Mouse (Mus musculus): Measurements from ENCODE around the gene Mmp21. TPM values are rescaled to one million over a fixed set of nuclear protein-coding genes. Genes with fewer than 3 reads are reported as not detected.

Mmp21 gene
- total and polyA plus RNA-seq, 3 experiments: not detected

GRCm38 (mm10) chr7:133636738-133637352 is 43.0 kb downstream of the Mmp21 start:
- Histone ChIP-seq H3K9ac (ENCODE audit: low read depth, low read length) (peak overlapping the region; percentile 68), H3K4me3 (peak overlapping the region; percentile 86), H3K36me3 (ENCODE audit: control insufficient read depth, insufficient read depth, low read length) (no peaks in the 10 kb centered on the region), H3K79me2 (replicated peaks; ENCODE audit: control insufficient read depth, insufficient read depth, low read length) (no peaks in the 10 kb centered on the region), H3K27ac (peak overlapping the region; percentile 83), H3K27me3 (ENCODE audit: control insufficient read depth, insufficient read depth, low read length) (no peaks in the 10 kb centered on the region), H3K4me1 (ENCODE audit: control insufficient read depth, insufficient read depth, low read length) (peaks cover 2% of the 10 kb centered on the region; the same call in 1 of the 2 replicates)
- intact Hi-C loops (cut with DNase I): loop anchor here (5.0 to 10.0 kb wide), 3 partner anchors 70 to 605 kb away; partner anchors contain the start of genes Bccip, Ctbp2 and Fgfr2
- 2% methylated on average over 21 of the region's 21 CpGs for WGBS
- TF ChIP-seq POLR2A (IDR thresholded peaks at IDR 0.05; ENCODE audit: insufficient read depth, low read depth, low read length) (no peak), EP300 (IDR thresholded peaks at IDR 0.05; ENCODE audit: insufficient read depth, low read depth, low read length) (no peak), CTCF (IDR thresholded peaks at IDR 0.05) (peak; percentile 87)
- DNase-seq: peak; percentile 86 to 90

- H3K27me3 ChIP-seq (ENCODE audit: control insufficient read depth, insufficient read depth, low read length): no peaks in the 10 kb centered on the region
- no peak overlapping the region for H3K4me3 ChIP-seq
- 53% methylated on average over 10 of the region's 12 CpGs for WGBS
- H3K27ac ChIP-seq: no peak overlapping the region
- H3K9ac ChIP-seq (ENCODE audit: low read depth, low read length): no peak overlapping the region
- DNase-seq: no peak
- TF ChIP-seq EP300 (IDR thresholded peaks at IDR 0.05; ENCODE audit: insufficient read depth, low read depth, low read length) (no peak), POLR2A (IDR thresholded peaks at IDR 0.05; ENCODE audit: insufficient read depth, low read depth, low read length) (no peak)
- intact Hi-C loops (cut with DNase I): loop anchor here (5.0 to 10.0 kb wide), 3 partner anchors 72 to 603 kb away; partner anchors contain the start of genes Bccip, Ctbp2 and Fgfr2
- peaks cover 2% of the 10 kb centered on the region; the same call in 1 of the 2 replicates for H3K4me1 ChIP-seq (ENCODE audit: control insufficient read depth, insufficient read depth, low read length)
- H3K79me2 ChIP-seq (replicated peaks; ENCODE audit: control insufficient read depth, insufficient read depth, low read length): no peaks in the 10 kb centered on the region
- no peaks in the 10 kb centered on the region for H3K36me3 ChIP-seq (ENCODE audit: control insufficient read depth, insufficient read depth, low read length)
Measured at GRCm38 (mm10) chr7:133634932-133635650, 44.8 kb downstream of the Mmp21 start.

DNA sequence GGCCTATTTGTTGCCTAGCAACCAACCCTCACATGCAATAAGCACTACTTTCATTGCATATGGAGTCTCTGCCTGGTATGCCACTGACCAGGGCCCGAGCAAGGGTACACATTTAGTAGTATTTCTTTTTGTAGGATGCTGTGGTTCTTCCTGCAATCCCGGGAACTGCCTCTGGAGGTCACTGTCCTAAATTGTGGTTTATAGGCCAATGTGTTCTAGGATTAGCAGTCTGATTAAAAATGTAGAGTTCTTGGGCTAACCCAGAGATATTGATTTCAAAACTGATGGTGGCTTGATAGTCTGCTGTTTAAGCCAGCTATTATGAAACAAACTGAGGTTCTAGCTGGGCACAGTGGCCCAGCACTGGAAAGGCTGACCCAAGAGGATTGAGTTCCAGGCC is 47.4 kb downstream of the Mmp21 start:
- Histone ChIP-seq H3K4me1 (ENCODE audit: control insufficient read depth, insufficient read depth, low read length) (no peaks in the 10 kb centered on the region), H3K27me3 (ENCODE audit: control insufficient read depth, insufficient read depth, low read length) (no peaks in the 10 kb centered on the region), H3K79me2 (replicated peaks; ENCODE audit: control insufficient read depth, insufficient read depth, low read length) (no peaks in the 10 kb centered on the region), H3K36me3 (ENCODE audit: control insufficient read depth, insufficient read depth, low read length) (no peaks in the 10 kb centered on the region), H3K27ac (no peak overlapping the region), H3K4me3 (no peak overlapping the region), H3K9ac (ENCODE audit: low read depth, low read length) (no peak overlapping the region)
- intact Hi-C loops (cut with DNase I): loop anchor here (10.0 kb wide), 1 partner anchor 508 kb away; the partner anchor contains the start of genes Ctbp2 and Fgfr2
- TF ChIP-seq POLR2A (IDR thresholded peaks at IDR 0.05; ENCODE audit: insufficient read depth, low read depth, low read length) (no peak), EP300 (IDR thresholded peaks at IDR 0.05; ENCODE audit: insufficient read depth, low read depth, low read length) (no peak), CTCF (IDR thresholded peaks at IDR 0.05) (peak; percentile 82)
- DNase-seq: peak; percentile 20 to 67
- WGBS: 16% methylated on average over 2 of the region's 2 CpGs

- 59% methylated on average over 5 of the region's 5 CpGs for WGBS
- Histone ChIP-seq H3K27ac (no peak overlapping the region), H3K36me3 (ENCODE audit: control insufficient read depth, insufficient read depth, low read length) (no peaks in the 10 kb centered on the region), H3K4me3 (no peak overlapping the region), H3K27me3 (ENCODE audit: control insufficient read depth, insufficient read depth, low read length) (no peaks in the 10 kb centered on the region), H3K9ac (ENCODE audit: low read depth, low read length) (no peak overlapping the region), H3K79me2 (replicated peaks; ENCODE audit: control insufficient read depth, insufficient read depth, low read length) (no peaks in the 10 kb centered on the region), H3K4me1 (ENCODE audit: control insufficient read depth, insufficient read depth, low read length) (no peaks in the 10 kb centered on the region)
- intact Hi-C loops (cut with DNase I): loop anchor here (10.0 kb wide), 1 partner anchor 506 kb away; the partner anchor contains the start of genes Ctbp2 and Fgfr2
- no peak for DNase-seq
- TF ChIP-seq CTCF (IDR thresholded peaks at IDR 0.05) (no peak), EP300 (IDR thresholded peaks at IDR 0.05; ENCODE audit: insufficient read depth, low read depth, low read length) (no peak), POLR2A (IDR thresholded peaks at IDR 0.05; ENCODE audit: insufficient read depth, low read depth, low read length) (no peak)
Measured at GRCm38 (mm10) chr7:133630821-133631220, 49.0 kb downstream of the Mmp21 start.

DNA sequence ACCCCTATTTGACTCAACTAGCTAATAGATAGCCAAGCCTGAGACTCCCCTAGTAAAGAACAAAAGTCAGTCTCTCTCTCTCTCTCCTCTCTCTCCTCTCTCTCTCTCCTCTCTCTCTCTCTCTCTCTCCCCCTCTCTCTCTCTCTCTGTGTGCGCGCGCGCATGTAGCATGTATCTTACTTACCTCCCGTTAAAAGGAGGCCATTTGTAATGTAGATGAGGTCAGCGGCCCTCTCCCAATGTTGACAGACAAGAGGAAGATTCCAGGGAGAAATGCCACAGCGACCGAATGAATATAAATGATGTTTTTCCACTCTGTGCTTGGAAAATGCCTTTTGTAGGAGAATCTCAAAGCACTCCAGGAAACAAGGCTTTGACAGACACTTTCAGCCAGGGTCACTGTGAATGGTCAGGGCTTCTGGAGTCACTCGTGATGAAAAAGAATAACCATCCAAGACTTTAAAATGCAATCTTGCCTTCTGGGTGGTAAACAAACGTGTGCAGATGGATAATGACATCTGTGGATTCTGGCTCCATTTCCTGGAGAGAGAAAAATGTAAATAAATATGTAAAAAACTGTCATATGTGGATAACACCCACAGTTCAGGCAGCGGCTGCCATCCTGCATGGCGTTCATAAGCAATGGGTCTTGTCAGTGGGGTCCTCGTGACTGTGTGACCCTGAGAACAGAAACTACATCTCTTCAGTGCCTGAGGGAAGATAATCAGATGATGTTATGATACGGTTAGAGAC is 52.5 kb downstream of the Mmp21 start:
- no peaks in the 10 kb centered on the region for H3K79me2 ChIP-seq (replicated peaks; ENCODE audit: control insufficient read depth, insufficient read depth, low read length)
- no peak overlapping the region for H3K27ac ChIP-seq
- no peak overlapping the region for H3K9ac ChIP-seq (ENCODE audit: low read depth, low read length)
- H3K36me3 ChIP-seq (ENCODE audit: control insufficient read depth, insufficient read depth, low read length): no peaks in the 10 kb centered on the region
- no peaks in the 10 kb centered on the region for H3K4me1 ChIP-seq (ENCODE audit: control insufficient read depth, insufficient read depth, low read length)
- WGBS: 61% methylated on average over 14 of the region's 14 CpGs
- H3K27me3 ChIP-seq (ENCODE audit: control insufficient read depth, insufficient read depth, low read length): no peaks in the 10 kb centered on the region
- no peak overlapping the region for H3K4me3 ChIP-seq
- intact Hi-C loops (cut with DNase I): no loop called here
- DNase-seq: no peak
- TF ChIP-seq POLR2A (IDR thresholded peaks at IDR 0.05; ENCODE audit: insufficient read depth, low read depth, low read length) (no peak), CTCF (IDR thresholded peaks at IDR 0.05) (no peak), EP300 (IDR thresholded peaks at IDR 0.05; ENCODE audit: insufficient read depth, low read depth, low read length) (no peak)

Other genes with a start within 250 kb of the Mmp21 start
- not detected for gene Tex36, start 77.9 kb downstream of the Mmp21 start, total RNA-seq (2021)
- gene Tex36, start 77.9 kb downstream of the Mmp21 start, polyA plus RNA-seq (2012; rRNA removed): not detected in 2 replicates
- gene Edrf1, start 42.5 kb downstream of the Mmp21 start, total RNA-seq (2021): 10 to 100 TPM; 10.9 to 11.9 TPM
- 5.4 and 9.7 TPM in 2 replicates for gene Edrf1, start 42.5 kb downstream of the Mmp21 start, polyA plus RNA-seq (2012; rRNA removed)
- gene Bccip, start 29.3 kb upstream of the Mmp21 start, total RNA-seq (2021): 10 to 100 TPM; 53.5 to 55.7 TPM
- 29.4 and 49.1 TPM in 2 replicates for gene Bccip, start 29.3 kb upstream of the Mmp21 start, polyA plus RNA-seq (2012; rRNA removed)
- gene Uros, start 30.0 kb upstream of the Mmp21 start, total RNA-seq (2021): 10 to 100 TPM; 20.1 to 22.9 TPM
- 22.3 and 36.4 TPM in 2 replicates for gene Uros, start 30.0 kb upstream of the Mmp21 start, polyA plus RNA-seq (2012; rRNA removed)
- not detected for gene Fank1, start 96.8 kb upstream of the Mmp21 start, total RNA-seq (2021)
- gene Fank1, start 96.8 kb upstream of the Mmp21 start, polyA plus RNA-seq (2012; rRNA removed): 0.10 and 0.32 TPM in 2 replicates
- gene Dhx32, start 102.7 kb upstream of the Mmp21 start, total RNA-seq (2021): 10 to 100 TPM; 41.5 to 47.4 TPM
- 27.7 and 38.9 TPM in 2 replicates for gene Dhx32, start 102.7 kb upstream of the Mmp21 start, polyA plus RNA-seq (2012; rRNA removed)